Mouse (Mus musculus): Measurements from ENCODE around the gene Bcas3.

GRCm38 (mm10) chr11:85786113-85786718, 433.2 kb downstream of the Bcas3 start:
- TF ChIP-seq POLR2A (IDR thresholded peaks at IDR 0.05; ENCODE audit: low read depth, low read length) (no peak), CTCF (IDR thresholded peaks at IDR 0.05; ENCODE audit: borderline replicate concordance, insufficient read depth, low read length) (peak; percentile 16; the same call in 1 of the 2 replicates)
